Mouse (Mus musculus) common myeloid progenitor, adult 5-6 weeks (primary cell): ENCODE data around the gene Shoc2. TPM values are rescaled to one million over a fixed set of nuclear protein-coding genes. Genes with fewer than 3 reads are reported as not detected.
"Not testable (repeated sequence)": the region's sequence is repeated elsewhere in the genome, so short reads cannot be mapped to it uniquely, and the experiment has no call there.

Experiments
- ATAC-seq: replicated peaks from 2 replicates; pipeline ENCODE4 v1.8.0; 2016; ENCODE audit warnings: low read depth, mild to moderate bottlenecking, moderate TSS enrichment, inconsistent platforms; ENCODE audit not compliant: poor library complexity, severe bottlenecking
- total RNA-seq: library from RNA; stranded (forward); fragments of 200-1000, 187-1606 nt; gene quantifications from 2 replicates; pipeline ENCODE4 v1.2.3, GENCODE M21; 2017

Gene Shoc2
- 54.7 and 60.6 TPM in 2 replicates for total RNA-seq

DNA sequence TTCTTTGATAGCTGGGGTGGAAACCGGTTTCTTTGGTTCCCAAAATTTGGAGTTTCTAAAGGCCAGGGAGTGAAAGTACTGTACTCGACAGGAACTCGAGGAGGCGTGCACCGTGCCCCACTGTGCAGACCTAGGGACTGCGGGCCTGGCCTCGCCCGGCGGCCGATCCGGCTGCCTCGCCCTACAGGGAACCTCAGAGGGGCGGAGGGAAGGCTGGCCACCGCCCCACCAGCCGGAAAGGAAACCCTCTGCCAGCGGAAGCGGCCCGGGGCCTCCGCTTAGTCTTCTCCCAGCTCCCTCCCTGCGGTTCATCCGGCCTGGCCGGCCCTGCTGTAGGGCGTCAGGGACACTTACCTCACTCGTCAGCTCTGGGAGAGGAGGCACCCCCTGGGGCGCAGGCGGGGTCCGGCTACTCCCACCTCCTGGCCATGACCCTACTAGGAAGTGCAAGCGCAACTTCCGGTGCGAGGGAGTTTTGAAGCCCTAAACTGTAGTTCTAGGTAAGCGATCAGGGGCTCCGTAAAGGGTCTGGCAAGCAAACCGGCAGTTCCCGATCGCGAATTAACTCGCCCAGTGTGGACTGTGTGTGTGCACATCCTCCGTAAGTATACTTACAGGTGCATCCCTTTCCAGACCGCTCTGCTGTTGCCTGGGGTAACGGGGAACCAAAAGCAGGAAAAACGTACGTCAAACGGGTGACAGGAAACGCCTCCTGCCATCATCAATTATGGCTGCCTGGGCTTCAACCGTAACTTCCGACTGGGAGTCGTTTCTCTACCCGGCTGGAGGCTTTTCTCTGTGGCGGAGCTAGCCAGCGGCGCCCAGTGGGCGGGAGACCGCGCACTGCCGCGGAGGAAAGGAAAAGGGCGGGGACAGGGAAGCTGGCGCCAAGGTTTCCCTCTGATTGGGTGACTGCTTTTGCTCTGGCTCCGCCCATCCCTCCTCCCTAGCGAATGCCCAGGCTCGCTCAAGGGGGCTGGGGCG, at the start of gene Shoc2, which contains the start of gene Bbip1:
Gene Shoc2 (plus strand): TSS at position 505 of the 984 bp plus-strand sequence.
Gene Bbip1 (minus strand): TSS at position 826 of the 984 bp plus-strand sequence.
- peak; percentile 82 for ATAC-seq

DNA sequence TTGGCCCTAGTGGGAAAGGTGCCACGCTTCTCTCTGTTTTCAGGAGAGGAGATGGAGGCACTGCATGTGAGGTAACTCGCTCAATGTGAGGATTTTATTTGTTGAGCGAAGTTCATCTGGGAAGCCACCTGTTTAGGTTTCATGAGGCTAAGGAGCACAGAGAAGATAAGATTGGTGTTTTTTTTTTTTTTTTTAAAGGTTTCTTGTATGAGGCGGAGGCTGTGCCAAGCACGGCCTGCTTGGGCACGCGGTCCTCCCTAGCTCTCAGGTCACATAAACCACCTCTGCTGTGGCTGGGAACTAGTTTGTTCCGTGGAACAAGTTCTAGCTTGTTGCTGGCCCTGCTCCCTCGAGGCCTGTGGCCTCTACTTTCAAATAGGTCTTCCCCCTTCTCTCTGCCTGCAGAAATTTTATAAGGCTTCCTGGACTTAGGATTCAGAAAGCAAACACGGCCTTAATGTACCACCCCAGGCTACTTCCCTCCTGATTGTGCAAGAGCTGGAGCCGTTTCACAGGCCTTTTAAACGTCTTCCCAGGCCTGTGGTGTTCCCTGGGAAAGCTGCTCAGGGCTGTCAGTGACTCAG, 49.5 kb upstream of the Shoc2 start:
- no peak for ATAC-seq

DNA sequence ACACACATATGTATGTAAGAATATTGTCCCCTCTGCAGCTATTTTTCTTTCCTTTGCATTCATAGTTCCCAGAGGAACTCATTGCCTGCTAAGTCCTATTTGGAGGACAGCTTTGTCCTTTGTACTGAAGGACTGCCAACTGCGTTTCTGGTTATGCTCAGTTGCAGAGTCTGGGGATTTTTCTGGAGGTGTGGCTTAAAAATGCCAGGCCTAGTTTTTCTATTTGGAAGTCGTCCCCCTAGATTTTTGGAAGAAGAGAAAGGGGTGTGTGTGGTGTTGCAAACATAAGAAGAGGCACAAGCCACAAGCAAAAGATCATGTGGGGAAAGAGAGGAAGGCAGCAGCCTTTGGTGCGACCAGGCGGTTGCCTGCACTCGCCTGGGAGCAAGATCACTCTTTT, 46.1 kb upstream of the Shoc2 start:
- ATAC-seq, result no peak

DNA sequence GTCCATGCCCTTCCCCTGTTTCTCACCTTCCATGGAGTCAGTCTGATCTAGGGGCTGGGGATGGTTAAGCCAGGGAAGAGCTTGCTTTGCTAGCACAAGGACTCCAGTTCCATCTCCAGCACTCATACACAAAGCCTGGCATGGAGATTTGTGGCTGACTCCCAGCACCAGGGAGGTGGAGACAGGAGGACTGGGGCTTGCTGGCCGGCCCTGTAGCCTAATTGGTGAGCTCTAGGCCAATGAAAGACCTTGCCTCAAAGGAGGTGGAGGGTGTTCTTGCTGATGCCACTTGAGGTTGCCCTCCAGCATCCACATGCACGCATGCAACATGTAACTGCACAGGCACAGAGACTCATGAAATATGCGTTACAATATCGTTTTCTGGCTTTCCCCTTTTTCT, 45.6 kb upstream of the Shoc2 start:
- ATAC-seq, result no peak

DNA sequence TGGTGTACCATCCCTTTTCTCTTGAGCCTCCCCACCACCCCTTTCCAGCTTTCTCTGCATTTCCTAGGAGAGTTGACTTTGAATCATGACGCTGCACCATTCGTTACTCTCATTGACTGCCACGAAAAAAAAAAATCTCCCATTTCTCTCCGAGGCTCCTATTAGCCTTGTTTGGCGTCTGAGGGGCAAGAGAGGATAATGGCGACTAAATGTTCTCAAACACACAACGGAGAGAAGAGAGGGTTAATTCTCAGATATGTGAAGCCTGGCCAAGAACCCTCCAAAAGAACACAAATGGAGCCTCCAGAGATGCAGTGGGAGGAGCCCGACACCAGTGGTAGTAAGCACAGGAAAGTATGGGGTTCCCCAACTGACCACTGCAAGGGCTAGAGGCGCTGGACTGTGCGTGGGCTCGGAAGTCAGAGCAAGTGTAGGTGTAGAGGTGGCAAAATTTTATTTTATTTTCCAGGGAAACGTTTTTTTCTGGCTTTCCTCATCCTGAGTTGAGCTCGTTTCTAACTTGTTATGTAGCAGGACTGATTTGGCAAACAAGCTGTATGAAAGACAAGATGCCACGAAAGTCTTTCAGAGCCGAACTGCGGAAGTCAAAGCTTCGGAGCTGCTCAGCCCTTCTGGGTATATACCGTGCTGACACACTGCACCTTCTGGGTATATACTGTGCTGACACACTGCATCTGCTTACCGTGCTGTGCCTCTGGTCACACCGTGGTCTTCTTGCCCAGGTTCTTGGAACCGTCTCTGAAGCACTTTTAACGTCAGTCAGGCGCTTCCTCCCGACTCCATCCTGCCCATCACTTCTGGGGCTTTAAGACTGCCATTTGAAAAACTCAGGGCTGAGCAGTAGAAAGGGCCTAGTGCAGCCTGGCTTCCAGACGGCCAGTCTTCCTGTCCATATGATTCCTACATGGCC, 44.9 kb upstream of the Shoc2 start:
- no peak for ATAC-seq

DNA sequence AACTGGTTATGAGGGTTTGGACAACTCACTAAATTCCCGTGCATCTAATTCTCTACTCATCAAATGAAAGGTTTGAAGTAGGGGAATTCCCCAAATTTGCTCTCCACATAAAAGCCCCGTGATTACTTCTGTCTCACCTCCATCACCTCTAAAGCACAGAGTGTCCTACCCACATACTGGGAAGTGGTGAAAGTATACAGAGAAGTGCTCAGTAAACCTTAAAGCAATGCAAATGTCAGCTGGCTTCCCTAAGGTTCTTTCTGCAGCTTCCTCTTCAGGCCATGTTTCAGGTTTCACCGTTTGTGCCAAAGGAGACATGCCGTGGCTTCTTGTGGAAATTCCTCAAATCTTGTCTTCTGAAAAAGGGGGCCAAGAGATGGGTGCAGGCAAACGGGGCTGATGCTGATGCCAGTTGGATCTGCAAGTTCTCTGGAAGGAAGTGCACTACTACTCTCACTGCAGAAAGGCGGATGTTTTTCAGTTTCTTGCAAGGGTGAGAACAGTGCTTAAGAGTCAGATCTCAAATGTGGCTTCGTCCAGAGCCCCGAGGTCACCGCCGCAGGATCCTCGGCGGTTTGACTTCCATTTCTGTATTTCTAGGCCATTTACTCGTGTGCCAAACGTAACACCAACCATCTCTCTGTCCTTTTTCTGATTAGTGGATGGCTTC, 44.0 kb upstream of the Shoc2 start:
- ATAC-seq, result no peak

DNA sequence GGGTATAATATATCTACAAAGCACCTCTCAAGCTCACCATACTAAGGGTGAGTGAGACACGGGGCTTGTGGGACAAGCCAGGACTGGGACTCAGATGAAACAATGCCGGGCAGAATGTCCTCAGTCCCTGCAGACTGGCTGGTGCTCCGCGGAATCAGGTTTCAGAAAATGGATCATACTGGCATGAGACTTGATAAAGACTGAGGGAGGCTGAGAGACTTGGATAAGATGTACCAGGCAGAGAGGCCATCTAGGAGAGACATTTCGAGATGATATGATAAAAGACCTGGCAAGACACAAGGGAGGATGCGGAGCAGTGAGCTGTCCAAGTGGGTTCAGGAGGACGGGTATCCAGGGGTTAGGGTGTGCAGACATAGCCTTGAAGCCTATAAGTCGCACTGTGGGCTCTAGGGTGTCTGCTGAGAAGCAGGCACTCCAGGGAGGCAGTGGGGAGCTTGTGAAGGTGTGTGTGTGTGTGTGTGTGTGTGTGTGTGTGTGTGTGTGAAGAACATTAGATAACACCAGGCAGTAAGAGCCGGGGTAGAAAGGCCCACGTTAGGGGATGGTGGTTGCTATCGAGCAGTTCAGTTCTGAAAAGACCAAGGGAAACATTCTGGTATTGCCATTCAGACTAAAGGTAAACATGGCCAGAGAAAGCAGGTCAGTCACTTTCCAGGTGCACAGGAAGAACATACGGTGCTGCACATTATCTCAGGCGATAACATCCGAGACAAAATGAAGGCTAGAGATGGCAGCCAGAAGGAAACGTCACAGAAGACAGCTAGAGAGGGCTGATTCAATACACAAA, 42.0 kb upstream of the Shoc2 start:
- ATAC-seq, result 0 out of 2 replicates have a peak, but pooled peaks have one; percentile 2

DNA sequence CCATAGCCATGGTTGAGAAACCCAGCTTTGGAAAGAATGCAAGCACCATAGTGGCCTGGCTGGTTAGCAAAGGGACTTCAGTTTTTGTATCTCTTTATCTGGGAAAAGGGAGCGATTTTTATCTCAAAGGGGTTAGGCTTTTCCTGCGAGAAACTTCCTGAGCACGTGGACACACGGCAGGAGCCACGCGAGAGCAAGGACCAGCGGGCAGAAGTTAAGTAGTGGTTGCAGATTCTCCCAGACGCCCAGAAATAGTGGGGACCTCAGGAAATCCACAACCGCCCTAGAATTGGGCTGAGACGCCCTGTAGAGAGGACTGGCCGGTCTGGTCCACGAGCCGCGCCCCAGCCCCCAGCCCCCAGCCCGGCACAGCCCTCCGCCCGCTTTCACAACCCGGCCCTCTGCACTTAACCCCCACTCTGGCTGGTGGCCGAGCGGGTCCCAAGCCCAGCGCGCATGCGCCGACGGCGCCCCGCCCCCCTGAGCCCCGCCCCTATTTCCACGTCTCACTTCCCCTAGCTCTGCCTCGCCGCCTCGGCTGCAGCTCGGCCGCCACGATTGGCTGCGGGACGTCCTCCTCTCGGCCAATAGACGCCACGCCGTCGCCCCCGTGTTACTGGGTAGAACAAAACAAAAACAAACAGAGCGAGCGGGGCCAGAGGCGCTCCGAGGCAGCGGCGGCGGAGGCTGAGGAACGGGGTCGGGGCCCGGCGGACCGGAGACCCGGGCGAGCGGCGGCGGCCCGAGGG, 41.2 kb upstream of the Shoc2 start:
- peak; percentile 80 for ATAC-seq

DNA sequence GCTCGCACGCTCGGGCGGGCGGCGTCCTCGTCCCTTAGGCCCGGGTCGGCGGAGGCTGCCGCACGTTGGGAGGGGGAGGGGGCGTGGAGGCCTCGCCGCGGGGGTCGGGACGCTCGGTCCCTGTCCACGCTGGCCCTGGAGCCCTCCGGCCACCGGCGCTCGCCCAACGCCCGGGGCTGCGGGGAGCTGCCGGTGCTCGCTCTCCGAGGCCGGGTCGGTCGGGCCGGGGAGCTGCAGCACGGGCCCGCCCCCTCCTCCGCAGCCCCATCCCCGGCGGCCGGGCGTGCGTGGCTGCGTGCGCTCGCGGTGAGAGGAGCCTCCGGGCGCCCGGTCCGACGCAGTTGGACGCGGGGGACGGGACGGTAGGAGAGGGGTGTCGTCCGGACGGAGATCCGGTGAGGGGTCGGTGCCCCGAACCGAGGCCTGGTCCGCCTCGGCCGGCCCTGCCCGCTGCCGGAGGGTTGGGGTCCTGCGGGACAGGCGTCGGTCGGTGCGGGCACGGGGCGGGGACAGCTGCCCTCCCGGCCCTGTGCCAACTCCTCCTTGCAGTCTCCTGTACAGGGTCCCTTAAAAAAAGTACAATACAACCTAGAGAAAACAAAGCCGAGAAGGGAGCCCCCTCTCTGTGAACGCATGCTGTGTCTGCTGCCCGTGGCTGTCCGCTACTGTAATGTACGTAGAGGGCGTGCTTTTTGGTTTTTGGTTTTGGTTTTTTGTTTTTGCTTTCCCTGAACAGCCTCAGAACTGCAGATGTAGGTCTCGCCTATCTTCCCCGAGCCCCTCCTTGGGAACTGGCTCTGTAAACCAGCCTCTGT, 40.4 kb upstream of the Shoc2 start:
- ATAC-seq, result peak; percentile 18

DNA sequence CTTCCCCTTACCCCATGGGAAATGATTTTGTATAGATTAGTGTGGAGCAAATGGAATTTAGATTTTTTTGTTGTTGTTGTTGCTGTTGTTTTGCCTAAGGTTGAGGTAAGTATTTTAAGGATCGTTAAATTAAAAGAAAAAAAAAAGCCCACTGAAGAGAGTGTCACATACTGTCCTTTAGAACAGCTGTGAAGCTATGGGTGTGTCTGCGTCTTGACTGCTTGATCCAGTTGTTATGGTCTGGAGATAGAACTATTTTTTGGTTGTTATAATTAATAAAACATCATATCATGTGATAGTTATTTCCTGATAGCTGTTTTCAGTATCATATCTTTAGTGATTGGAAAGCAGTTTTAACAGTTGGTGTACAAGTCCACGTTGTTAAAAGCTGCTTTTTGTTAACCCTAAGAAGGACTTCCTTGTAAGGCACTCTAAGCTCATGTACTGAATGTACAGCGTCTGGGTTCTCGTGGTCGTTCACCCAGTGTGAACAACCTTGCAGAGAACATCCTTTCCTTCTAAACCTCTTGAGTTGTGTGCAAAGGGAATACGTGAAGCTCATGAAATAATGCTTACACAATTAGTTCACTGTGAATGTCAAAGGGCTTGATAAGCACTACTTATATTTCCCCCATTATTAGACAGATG, 39.1 kb upstream of the Shoc2 start:
- ATAC-seq, result no peak

DNA sequence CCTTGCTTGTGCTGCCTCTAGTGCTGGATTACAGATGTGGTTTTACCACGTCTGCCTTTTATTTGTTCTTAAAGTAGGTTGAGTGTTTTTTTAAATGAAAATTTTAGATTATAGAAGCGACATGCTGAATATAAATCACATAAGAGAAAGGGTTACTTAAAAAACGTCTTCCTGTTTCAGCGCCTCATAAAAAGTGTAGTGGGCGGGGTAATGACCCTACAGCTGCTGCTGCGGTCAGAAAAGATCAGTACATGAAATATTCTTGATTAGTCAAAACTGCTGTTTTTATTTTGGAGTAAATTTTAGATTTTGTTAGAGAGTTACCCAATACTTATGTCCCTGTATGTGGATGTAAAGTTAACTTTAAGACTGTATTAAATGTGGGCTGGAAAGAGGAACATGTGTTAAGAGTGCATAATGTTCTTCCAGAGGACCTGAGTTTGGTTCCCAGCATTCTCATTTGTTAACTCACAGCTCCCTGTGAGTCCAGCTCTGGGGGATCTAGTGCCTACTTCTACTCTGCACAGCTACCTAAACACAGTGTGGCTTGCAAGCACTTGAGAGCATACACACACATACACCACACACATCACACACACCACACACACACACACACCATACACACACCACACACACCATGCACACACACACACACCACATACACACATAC, 37.9 kb upstream of the Shoc2 start:
- ATAC-seq, result peak; percentile 15

DNA sequence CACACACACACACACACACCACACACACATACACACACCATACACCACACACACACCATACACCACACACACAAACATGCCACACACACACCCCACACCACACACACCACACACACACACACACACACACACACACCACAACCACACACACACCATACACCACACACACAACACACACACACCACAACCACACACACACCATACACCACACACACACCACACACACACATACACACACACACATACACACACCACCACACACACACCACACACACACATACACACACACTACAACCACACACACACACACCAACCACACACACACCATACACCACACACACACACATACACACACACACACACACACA, 37.4 kb upstream of the Shoc2 start:
- not testable (repeated sequence) for ATAC-seq

DNA sequence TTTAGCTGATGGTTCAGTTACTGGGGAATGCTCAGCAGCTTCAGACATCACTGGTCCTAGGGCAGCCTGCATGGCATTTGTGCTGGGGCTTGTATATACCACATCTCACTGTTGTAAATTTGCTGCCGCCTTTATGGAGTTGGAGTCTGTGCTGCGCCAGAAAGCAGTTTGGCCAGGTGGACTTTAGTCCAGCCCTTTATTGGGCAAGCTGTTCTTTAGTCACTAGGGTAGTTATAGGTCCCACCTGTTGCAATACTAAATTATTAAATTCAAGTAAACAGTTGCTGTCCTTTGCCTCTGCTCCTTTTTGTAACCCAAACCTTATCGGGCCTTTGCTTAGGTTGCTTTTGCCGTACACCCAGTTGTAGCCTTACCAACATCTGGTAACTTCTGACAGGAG, 29.2 kb upstream of the Shoc2 start:
- no peak for ATAC-seq

DNA sequence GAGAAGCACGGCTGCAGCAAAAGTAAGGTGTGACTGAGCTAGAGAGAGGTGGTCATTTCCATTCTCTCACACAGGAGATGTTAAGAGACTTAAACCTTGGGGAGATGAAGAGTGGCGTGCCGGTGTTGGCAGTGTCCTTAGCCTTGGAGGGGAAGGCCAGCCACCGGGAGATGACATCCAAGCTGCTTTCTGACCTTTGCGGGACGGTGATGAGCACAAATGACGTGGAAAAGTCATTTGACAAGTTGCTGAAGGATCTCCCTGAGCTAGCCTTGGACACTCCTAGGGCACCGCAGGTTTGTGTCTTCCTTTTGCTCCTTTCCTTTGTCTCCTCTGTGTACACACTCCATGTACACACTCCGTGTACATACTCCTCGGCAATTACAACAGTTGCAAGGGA, 24.6 kb upstream of the Shoc2 start:
- ATAC-seq, result no peak

DNA sequence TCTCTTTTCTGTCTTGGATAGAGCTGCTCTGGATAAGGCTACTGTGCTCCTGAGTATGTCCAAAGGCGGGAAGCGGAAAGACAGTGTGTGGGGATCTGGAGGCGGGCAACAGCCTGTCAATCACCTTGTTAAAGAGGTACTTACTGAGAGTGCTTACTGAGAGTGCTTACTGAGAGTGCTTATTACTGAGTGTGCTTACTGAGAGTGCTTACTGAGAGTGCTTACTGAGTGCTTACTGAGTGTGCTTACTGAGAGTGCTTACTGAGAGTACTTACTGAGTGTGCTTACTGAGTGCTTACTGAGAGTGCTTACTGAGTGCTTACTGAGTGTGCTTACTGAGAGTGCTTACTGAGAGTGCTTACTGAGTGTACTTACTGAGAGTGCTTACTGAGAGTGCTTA, 22.1 kb upstream of the Shoc2 start:
- not testable (repeated sequence) for ATAC-seq

DNA sequence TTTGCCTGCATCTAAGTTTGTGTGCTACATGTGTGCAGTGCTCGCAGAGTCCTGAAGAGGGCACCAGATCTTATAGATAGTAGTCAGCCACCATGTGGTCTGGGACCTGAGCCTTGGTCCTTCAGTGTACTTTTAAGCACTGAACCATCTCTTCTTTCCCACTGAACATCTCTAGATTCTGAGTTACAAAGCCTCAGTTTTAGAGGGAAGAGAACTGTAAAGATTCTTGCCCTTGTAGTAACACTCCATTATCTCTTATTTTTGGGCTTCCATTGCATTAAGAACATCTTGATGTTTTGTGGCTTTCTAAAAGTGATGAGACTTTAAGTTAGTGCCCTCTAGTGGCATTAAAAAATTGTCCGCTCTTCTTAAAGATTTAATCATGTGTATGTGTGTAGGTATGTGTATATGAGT, 18.8 kb upstream of the Shoc2 start:
- peak; percentile 80 for ATAC-seq
